Mouse (Mus musculus): ENCODE results near the gene Samhd1. TPM values are rescaled to one million over a fixed set of nuclear protein-coding genes. Genes with fewer than 3 reads are reported as not detected.

The Samhd1 gene
- polyA plus RNA-seq, 1 experiment from 2014 or later: 22.7 TPM

DNA sequence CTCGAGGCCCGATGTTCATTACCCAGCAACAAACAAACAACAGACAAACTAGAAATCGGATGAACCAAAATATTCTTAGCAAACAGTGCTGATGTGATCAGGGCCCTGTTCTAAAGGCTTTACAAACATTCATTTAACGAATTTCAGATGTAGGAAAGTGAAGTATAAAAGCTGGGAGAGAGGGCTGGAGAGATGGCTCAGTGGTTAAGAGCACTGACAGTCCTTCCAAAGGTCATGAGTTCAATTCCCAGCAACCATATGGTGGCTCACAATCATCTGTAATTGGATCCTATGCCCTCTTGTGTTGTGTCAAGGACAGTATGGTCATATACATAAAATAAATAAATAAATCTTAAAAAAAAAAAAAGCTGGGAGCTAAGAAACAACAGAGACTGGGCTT lies 1.1 kb upstream of the Samhd1 start:
- no peaks in the 10 kb centered on the region for H3K36me3 ChIP-seq
- ATAC-seq (ENCODE audit: insufficient number of reproducible peaks, low FRiP score, low TSS enrichment, low read depth): no peak
- H3K4me2 ChIP-seq (replicated peaks): no peak overlapping the region
- H3K27ac ChIP-seq (replicated peaks): no peak overlapping the region
- H3K27me3 ChIP-seq: no peaks in the 10 kb centered on the region
- H3K9ac ChIP-seq: no peak overlapping the region
- 78% methylated on average over 4 of the region's 4 CpGs for WGBS
- peaks cover 10% of the 10 kb centered on the region for H3K4me1 ChIP-seq
- no peak overlapping the region for H3K4me3 ChIP-seq (replicated peaks)
- H3K9me3 ChIP-seq (replicated peaks): no peaks in the 10 kb centered on the region

GRCm38 (mm10) chr2:157135529-157136120 lies 560 bp upstream of the Samhd1 start:
- no peaks in the 10 kb centered on the region for H3K36me3 ChIP-seq
- no peak for ATAC-seq (ENCODE audit: insufficient number of reproducible peaks, low FRiP score, low TSS enrichment, low read depth)
- H3K27me3 ChIP-seq: no peaks in the 10 kb centered on the region
- H3K4me2 ChIP-seq (replicated peaks): peak overlapping the region; percentile 87
- H3K9ac ChIP-seq: no peak overlapping the region
- H3K4me1 ChIP-seq: peaks cover 10% of the 10 kb centered on the region
- H3K9me3 ChIP-seq (replicated peaks): no peaks in the 10 kb centered on the region
- peak overlapping the region; percentile 84 for H3K27ac ChIP-seq (replicated peaks)
- 81% methylated on average over 10 of the region's 10 CpGs for WGBS
- H3K4me3 ChIP-seq (replicated peaks): peak overlapping the region; percentile 74

DNA sequence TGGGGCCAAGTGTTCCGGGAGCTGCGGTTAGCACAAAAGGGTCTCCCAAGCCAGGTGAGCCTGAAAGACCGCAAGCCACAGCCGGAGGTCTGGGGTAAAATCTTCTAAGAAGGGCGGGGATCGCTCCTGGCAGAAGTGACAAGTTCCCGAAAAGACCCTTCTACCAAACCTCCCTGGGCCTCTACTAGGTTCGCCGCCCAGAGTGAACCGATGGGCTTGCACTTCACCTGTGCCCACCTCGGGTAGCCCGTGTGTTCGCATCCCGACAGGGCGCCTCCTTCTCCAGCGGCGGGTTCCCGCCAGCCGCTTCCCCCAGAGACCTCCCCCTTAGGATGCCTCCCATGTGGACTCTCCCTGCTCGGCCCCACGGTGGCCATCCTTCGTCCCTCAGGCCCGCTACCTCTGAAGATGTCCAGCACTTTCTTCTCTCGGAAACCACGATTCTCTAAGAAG lies 560 bp downstream of the Samhd1 start:
- H3K4me1 ChIP-seq: peaks cover 10% of the 10 kb centered on the region

GRCm38 (mm10) chr2:157133769-157134478 lies 1.1 kb downstream of the Samhd1 start:
- no peak for ATAC-seq (ENCODE audit: insufficient number of reproducible peaks, low FRiP score, low TSS enrichment, low read depth)
- Histone ChIP-seq H3K36me3 (no peaks in the 10 kb centered on the region), H3K9ac (peak overlapping the region; percentile 68; the same call in 1 of the 2 replicates), H3K4me2 (replicated peaks) (peak overlapping the region; percentile 87), H3K27ac (replicated peaks) (peak overlapping the region; percentile 84; the same call in 1 of the 2 replicates), H3K4me3 (replicated peaks) (peak overlapping the region; percentile 74), H3K9me3 (replicated peaks) (no peaks in the 10 kb centered on the region), H3K4me1 (peaks cover 10% of the 10 kb centered on the region), H3K27me3 (no peaks in the 10 kb centered on the region)
- WGBS: 9% methylated on average over 11 of the region's 11 CpGs

More for the DNA sequence above, 560 bp downstream of the Samhd1 start:
- under 1% methylated on average over 25 of the region's 25 CpGs for WGBS
- peak overlapping the region; percentile 84 for H3K27ac ChIP-seq (replicated peaks)
- peak overlapping the region; percentile 87 for H3K4me2 ChIP-seq (replicated peaks)
- no peaks in the 10 kb centered on the region for H3K9me3 ChIP-seq (replicated peaks)
- H3K36me3 ChIP-seq: no peaks in the 10 kb centered on the region
- ATAC-seq (ENCODE audit: insufficient number of reproducible peaks, low FRiP score, low TSS enrichment, low read depth): no peak
- H3K9ac ChIP-seq: peak overlapping the region; percentile 68
- H3K27me3 ChIP-seq: no peaks in the 10 kb centered on the region
- H3K4me3 ChIP-seq (replicated peaks): peak overlapping the region; percentile 74

DNA sequence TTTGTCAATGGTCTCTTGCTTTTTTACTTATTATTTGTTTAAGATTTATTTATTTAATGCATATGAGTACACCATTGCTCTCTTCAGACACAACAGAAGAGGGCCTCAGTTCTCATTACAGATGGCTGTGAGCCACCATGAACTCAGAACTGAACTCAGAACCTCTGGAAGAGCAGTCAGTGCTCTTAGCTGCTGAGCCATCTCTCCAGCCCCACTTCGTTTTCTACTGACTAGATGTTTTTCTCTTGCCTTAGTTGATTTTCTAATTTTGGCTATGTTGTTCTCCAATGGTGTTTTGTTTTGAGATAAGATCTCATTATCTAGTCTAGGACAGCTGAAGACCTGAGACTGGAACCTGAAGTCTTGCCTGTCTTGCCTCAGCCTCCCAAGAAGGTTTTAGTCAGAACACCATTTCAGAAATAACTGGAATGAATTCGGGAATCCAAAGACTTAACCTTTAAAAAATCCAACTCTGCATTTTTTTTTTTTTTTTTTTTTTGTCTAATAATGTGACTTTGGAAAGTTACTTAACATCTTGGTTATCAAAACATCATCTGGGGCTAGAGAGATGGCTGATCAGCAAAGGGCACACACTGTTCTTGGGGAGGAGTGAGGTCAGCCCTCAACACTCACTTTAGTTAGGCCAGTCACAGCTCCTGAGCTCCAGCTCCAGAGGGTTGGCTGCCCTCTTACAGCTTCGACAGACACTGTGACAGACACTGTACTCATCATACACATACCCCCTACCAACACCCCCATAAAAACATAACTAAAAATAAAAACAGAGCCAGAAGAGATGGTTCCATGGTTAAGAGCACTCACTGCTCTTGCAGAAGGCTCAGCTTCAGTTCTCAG lies 2.2 kb downstream of the Samhd1 start:
- WGBS: 71% methylated on average over 3 of the region's 3 CpGs
- peaks cover 3% of the 10 kb centered on the region; the same call in 1 of the 2 replicates for H3K36me3 ChIP-seq
- H3K9ac ChIP-seq: no peak overlapping the region
- no peaks in the 10 kb centered on the region for H3K27me3 ChIP-seq
- no peak for ATAC-seq (ENCODE audit: insufficient number of reproducible peaks, low FRiP score, low TSS enrichment, low read depth)
- no peak overlapping the region for H3K27ac ChIP-seq (replicated peaks)
- no peak overlapping the region for H3K4me2 ChIP-seq (replicated peaks)
- H3K9me3 ChIP-seq (replicated peaks): no peaks in the 10 kb centered on the region
- peaks cover 10% of the 10 kb centered on the region for H3K4me1 ChIP-seq
- no peak overlapping the region for H3K4me3 ChIP-seq (replicated peaks)

GRCm38 (mm10) chr2:157132086-157132485 lies 3.0 kb downstream of the Samhd1 start:
- Histone ChIP-seq H3K4me3 (replicated peaks) (no peak overlapping the region), H3K27ac (replicated peaks) (no peak overlapping the region), H3K4me2 (replicated peaks) (no peak overlapping the region), H3K9me3 (replicated peaks) (no peaks in the 10 kb centered on the region), H3K36me3 (peaks cover 3% of the 10 kb centered on the region; the same call in 1 of the 2 replicates), H3K4me1 (peaks cover 10% of the 10 kb centered on the region), H3K27me3 (no peaks in the 10 kb centered on the region), H3K9ac (no peak overlapping the region)
- WGBS: 90% methylated on average over 1 of the region's 1 CpGs
- no peak for ATAC-seq (ENCODE audit: insufficient number of reproducible peaks, low FRiP score, low TSS enrichment, low read depth)

- H3K36me3 ChIP-seq: peaks cover 8% of the 10 kb centered on the region
- WGBS: 78% methylated on average over 8 of the region's 8 CpGs
- H3K4me3 ChIP-seq (replicated peaks): no peak overlapping the region
- no peaks in the 10 kb centered on the region for H3K27me3 ChIP-seq
- H3K9ac ChIP-seq: no peak overlapping the region
- no peak overlapping the region for H3K4me2 ChIP-seq (replicated peaks)
- no peaks in the 10 kb centered on the region for H3K9me3 ChIP-seq (replicated peaks)
- no peak overlapping the region for H3K27ac ChIP-seq (replicated peaks)
- ATAC-seq (ENCODE audit: insufficient number of reproducible peaks, low FRiP score, low TSS enrichment, low read depth): no peak
- peaks cover 10% of the 10 kb centered on the region for H3K4me1 ChIP-seq
Observed at GRCm38 (mm10) chr2:157130813-157131514, 4.1 kb downstream of the Samhd1 start.

GRCm38 (mm10) chr2:157129601-157130164 lies 5.4 kb downstream of the Samhd1 start:
- Histone ChIP-seq H3K4me1 (peaks cover 10% of the 10 kb centered on the region), H3K27ac (replicated peaks) (no peak overlapping the region), H3K4me3 (replicated peaks) (no peak overlapping the region), H3K4me2 (replicated peaks) (no peak overlapping the region), H3K9me3 (replicated peaks) (no peaks in the 10 kb centered on the region), H3K9ac (no peak overlapping the region), H3K36me3 (peaks cover 17% of the 10 kb centered on the region), H3K27me3 (no peaks in the 10 kb centered on the region)
- WGBS: 71% methylated on average over 11 of the region's 11 CpGs
- ATAC-seq (ENCODE audit: insufficient number of reproducible peaks, low FRiP score, low TSS enrichment, low read depth): no peak

DNA sequence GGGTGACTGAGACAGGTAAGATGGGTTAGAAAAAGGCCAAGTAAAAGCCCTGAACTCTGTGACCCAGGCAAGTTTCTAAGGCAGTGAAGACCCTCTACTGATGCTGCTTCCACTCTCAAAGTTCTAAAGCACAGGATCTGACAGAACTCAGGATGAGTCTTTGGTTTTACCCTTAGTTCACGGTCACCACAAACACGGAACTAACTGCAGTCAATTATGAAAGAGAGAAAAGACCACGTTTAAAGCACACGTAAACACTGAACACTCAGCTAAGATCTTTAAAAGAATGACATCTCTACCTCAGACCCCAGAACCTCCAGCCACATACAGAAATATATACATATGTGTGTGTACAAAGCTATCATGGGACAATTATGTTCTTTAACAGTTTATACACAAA lies 6.0 kb downstream of the Samhd1 start:
- no peaks in the 10 kb centered on the region for H3K27me3 ChIP-seq
- no peak overlapping the region for H3K9ac ChIP-seq
- peaks cover 18% of the 10 kb centered on the region for H3K36me3 ChIP-seq
- WGBS: 85% methylated on average over 4 of the region's 4 CpGs
- no peak for ATAC-seq (ENCODE audit: insufficient number of reproducible peaks, low FRiP score, low TSS enrichment, low read depth)
- H3K4me3 ChIP-seq (replicated peaks): no peak overlapping the region
- H3K4me2 ChIP-seq (replicated peaks): no peak overlapping the region
- peaks cover 4% of the 10 kb centered on the region for H3K4me1 ChIP-seq
- H3K27ac ChIP-seq (replicated peaks): no peak overlapping the region
- no peaks in the 10 kb centered on the region for H3K9me3 ChIP-seq (replicated peaks)

DNA sequence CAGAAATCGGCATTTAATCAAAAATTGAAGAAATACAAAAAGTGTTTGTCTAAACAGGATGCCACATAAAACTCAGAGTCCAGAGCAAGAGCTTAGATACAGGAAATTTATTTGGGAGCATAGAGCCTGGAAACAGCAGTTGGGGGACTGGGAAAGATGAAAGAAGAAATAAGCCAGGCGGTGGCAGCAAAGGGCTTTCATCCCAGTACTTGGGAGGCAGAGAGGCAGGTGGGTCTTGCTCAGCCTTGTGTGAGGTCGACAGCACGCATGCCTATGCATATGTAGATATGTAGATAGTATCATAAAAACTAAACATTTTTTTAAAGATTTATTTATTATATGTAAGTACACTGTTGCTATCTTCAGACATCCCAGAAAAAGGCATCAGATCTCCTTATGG lies 7.0 kb downstream of the Samhd1 start:
- no peaks in the 10 kb centered on the region for H3K27me3 ChIP-seq
- no peak overlapping the region for H3K4me3 ChIP-seq (replicated peaks)
- no peak overlapping the region for H3K27ac ChIP-seq (replicated peaks)
- no peaks in the 10 kb centered on the region for H3K4me1 ChIP-seq
- no peak overlapping the region for H3K4me2 ChIP-seq (replicated peaks)
- H3K9ac ChIP-seq: no peak overlapping the region
- peaks cover 18% of the 10 kb centered on the region for H3K36me3 ChIP-seq
- no peak for ATAC-seq (ENCODE audit: insufficient number of reproducible peaks, low FRiP score, low TSS enrichment, low read depth)
- 61% methylated on average over 4 of the region's 4 CpGs for WGBS
- H3K9me3 ChIP-seq (replicated peaks): no peaks in the 10 kb centered on the region
